Mouse (Mus musculus) heart, adult 2 months (tissue): Measurements from ENCODE around the gene Hps6.

Source experiments
- CTCF ChIP-seq: fragments of 200-600 bp; IDR thresholded peaks from 2 replicates; pipeline ENCODE4 v1.8.1; 2022; ENCODE audit warnings: antibody characterized with exemption, mild to moderate bottlenecking, moderate library complexity
- EP300 ChIP-seq: fragments of 200-500 bp; IDR thresholded peaks from 2 replicates; pipeline ENCODE4 v1.6.1; 2011; ENCODE audit warnings: low read depth, low read length, control low read depth; ENCODE audit not compliant: insufficient read depth
- POLR2A ChIP-seq: fragments of 200-500 bp; IDR thresholded peaks from 2 replicates; pipeline ENCODE4 v1.6.1; 2011; ENCODE audit warnings: mild to moderate bottlenecking, low read depth, low read length, control low read depth; ENCODE audit not compliant: insufficient read depth

DNA sequence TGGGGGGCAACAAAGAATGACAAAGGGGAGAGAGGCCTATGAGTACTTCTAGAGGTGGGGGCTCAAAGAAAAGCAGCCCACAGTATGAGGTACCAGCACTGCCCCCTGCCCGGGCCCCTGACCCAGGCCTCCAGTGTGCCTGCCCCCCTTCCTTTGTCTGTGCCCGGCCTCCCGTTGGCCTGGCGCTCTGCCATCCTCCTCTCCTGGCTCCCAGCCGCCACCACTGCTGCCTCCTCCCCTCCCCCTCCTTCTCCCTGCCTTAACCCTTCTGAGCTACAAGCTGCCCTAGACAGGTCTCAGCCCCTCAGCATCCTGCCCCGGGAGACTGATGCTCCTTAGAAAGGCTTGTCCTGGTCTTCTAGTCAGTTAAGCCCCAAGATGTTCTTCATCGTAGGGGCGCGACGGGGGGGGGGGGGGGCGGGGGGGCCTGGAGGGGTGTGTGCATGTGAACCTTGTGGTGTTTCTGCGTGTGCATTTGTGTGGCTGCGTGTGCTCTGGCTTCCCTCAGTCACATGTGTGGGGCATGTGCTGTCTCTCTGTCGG lies 38.7 kb downstream of the Hps6 start:
- no peak for TF ChIP-seq POLR2A
- TF ChIP-seq CTCF, result no peak
- TF ChIP-seq EP300, result no peak
